Mouse (Mus musculus) brain, embryonic 14.5 days (tissue): ENCODE measurements at regions not wholly inside any gene's neighbourhood (a gene's known extent, or its start where the extent isn't known, plus 50 kb on each side); places are given as distances from the start of the nearest gene placed in this dataset.

Experiments used
- CTCF ChIP-seq: fragments of 200-500 bp; IDR thresholded peaks from 2 replicates; pipeline ENCODE4 v1.5.1; 2012; ENCODE audit warnings: inconsistent platforms, mild to moderate bottlenecking, moderate library complexity, borderline replicate concordance; ENCODE audit not compliant: insufficient read depth, insufficient read length; ENCODE audit errors: extremely low read depth
- POLR2A ChIP-seq: fragments of 200-500 bp; IDR thresholded peaks from 2 replicates; pipeline ENCODE4 v1.6.1; 2012; ENCODE audit warnings: mild to moderate bottlenecking, inconsistent platforms, borderline replicate concordance; ENCODE audit not compliant: poor library complexity, insufficient read depth, insufficient read length, severe bottlenecking; ENCODE audit errors: extremely low read depth

DNA sequence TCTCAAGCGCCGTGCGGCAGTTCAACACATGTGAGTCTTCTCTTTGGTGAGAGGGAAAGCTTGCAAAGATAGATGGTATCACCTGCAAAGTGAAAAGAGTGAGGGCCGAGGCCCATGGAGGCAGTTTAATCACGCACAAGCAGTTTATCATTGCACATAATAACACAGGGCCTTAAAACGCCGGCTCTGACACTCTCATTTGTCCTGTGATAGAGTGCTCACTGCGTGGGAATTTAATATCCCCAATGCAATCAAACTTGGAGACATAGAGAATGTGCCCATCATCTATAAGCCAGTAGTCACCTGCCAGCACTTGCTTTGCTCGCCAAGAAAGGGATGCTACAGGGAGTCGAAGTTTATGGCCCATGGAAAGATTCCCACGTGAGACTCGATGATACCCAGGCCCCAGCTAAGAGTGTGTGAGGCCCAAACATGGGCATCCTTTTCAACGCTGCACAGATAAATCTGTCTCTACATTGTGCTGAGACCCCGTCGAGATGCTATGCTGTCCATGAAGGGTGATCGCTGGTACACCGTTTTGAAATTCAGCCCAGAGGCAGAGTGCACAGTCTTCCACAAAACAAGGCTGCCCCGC, 182.6 kb downstream of the S1pr1 start:
- TF ChIP-seq CTCF (no peak), POLR2A (no peak)
